Mouse (Mus musculus): ENCODE data around the gene Slc5a3.

Slc5a3 gene

GRCm38 (mm10) chr16:92057852-92058643 lies at the start of gene Slc5a3, which contains the start of the genes Mrps6 and Gm49711:
Gene Slc5a3, plus strand, starts transcription at chr16:92058322.
Gene Mrps6, plus strand, starts transcription at chr16:92058270.
Gene Gm49711, plus strand, starts transcription at chr16:92058316.
- ChIA-PET POLR2A (interaction anchor here (0.5 to 2.8 kb wide), 48 partner anchors 9 to 1653 kb away, joined by 3 to 18 read pairs (median 4); partner anchors contain the start of genes Donson (in 1 of the 4), Dop1b (in 1 of the 4) and Ifnar1 (in 1 of the 4)), CTCF (interaction anchor here in 2 of 4 experiments (0.5 to 2.1 kb wide), 3 partner anchors 147 to 401 kb away, joined by 4 to 7 read pairs (median 5); no protein-coding TSS in a partner anchor)

- CTCF ChIA-PET: interaction anchor here in 1 of 4 experiments (0.6 kb wide), 1 partner anchor 310 kb away, joined by 3 read pairs; no protein-coding TSS in a partner anchor
- POLR2A ChIA-PET: interaction anchor here in 1 of 4 experiments (0.9 kb wide), 1 partner anchor 323 kb away, joined by 3 read pairs; no protein-coding TSS in a partner anchor
Observed at GRCm38 (mm10) chr16:92009586-92009985, 48.5 kb upstream of the Slc5a3 start.

- ChIA-PET CTCF (no interaction called here), POLR2A (no interaction called here)
Observed at GRCm38 (mm10) chr16:92016792-92017191, 41.3 kb upstream of the Slc5a3 start.

GRCm38 (mm10) chr16:92019141-92020118 lies 38.7 kb upstream of the Slc5a3 start:
- POLR2A ChIA-PET: interaction anchor here (0.6 to 1.6 kb wide), 11 partner anchors 15 to 590 kb away, joined by 3 to 6 read pairs (median 3); partner anchors contain the start of genes Gm49711 (in 1 of the 4), Mrps6 (in 1 of the 4) and Slc5a3 (in 1 of the 4)
- CTCF ChIA-PET: interaction anchor here in 3 of 4 experiments (0.6 to 1.1 kb wide), 5 partner anchors 13 to 569 kb away, joined by 3 to 4 read pairs (median 3); no protein-coding TSS in a partner anchor

- CTCF ChIA-PET: interaction anchor here in 2 of 4 experiments (0.8 to 1.4 kb wide), 5 partner anchors 27 to 293 kb away, joined by 3 to 4 read pairs (median 3); no protein-coding TSS in a partner anchor
Observed at GRCm38 (mm10) chr16:92021656-92022400, 36.3 kb upstream of the Slc5a3 start.

GRCm38 (mm10) chr16:92022494-92023283 lies 35.4 kb upstream of the Slc5a3 start:
- ChIA-PET POLR2A (interaction anchor here in 3 of 4 experiments (0.7 to 2.2 kb wide), 26 partner anchors 8 to 375 kb away, joined by 3 to 18 read pairs (median 5); partner anchors contain the start of genes Gm49711 (in 3 of the 3), Mrps6 (in 3 of the 3), Slc5a3 (in 3 of the 3) and Gart (in 1 of the 3)), CTCF (interaction anchor here in 1 of 4 experiments (1.4 kb wide), 1 partner anchor 26 kb away, joined by 3 read pairs; no protein-coding TSS in a partner anchor)

More at GRCm38 (mm10) chr16:92021656-92022400, 36.3 kb upstream of the Slc5a3 start:
- POLR2A ChIA-PET: interaction anchor here in 3 of 4 experiments (0.5 to 2.2 kb wide), 50 partner anchors 9 to 1307 kb away, joined by 3 to 18 read pairs (median 4); partner anchors contain the start of genes Gm49711 (in 3 of the 3), Mrps6 (in 3 of the 3), Slc5a3 (in 3 of the 3) and Gart (in 1 of the 3)

- CTCF ChIA-PET: interaction anchor here in 1 of 4 experiments (0.6 kb wide), 1 partner anchor 108 kb away, joined by 4 read pairs; no protein-coding TSS in a partner anchor
- POLR2A ChIA-PET: interaction anchor here in 1 of 4 experiments (1.7 kb wide), 1 partner anchor 11 kb away, joined by 9 read pairs; no protein-coding TSS in a partner anchor
Observed at GRCm38 (mm10) chr16:92033286-92033685, 24.8 kb upstream of the Slc5a3 start.

GRCm38 (mm10) chr16:92034676-92035075 lies 23.4 kb upstream of the Slc5a3 start:
- ChIA-PET POLR2A (interaction anchor here in 3 of 4 experiments (0.7 to 1.9 kb wide), 9 partner anchors 11 to 548 kb away, joined by 3 to 7 read pairs (median 3); partner anchors contain the start of genes Gm49711 (in 2 of the 3), Mrps6 (in 2 of the 3) and Slc5a3 (in 2 of the 3)), CTCF (interaction anchor here in 1 of 4 experiments (0.7 kb wide), 1 partner anchor 257 kb away, joined by 7 read pairs; no protein-coding TSS in a partner anchor)

- ChIA-PET POLR2A (interaction anchor here in 2 of 4 experiments (1.1 to 1.3 kb wide), 2 partner anchors 15 to 278 kb away, joined by 3 read pairs; no protein-coding TSS in a partner anchor), CTCF (no interaction called here)
Observed at GRCm38 (mm10) chr16:92036701-92037100, 21.4 kb upstream of the Slc5a3 start.

- ChIA-PET POLR2A (interaction anchor here in 3 of 4 experiments (0.6 to 1.3 kb wide), 4 partner anchors 277 to 1502 kb away, joined by 3 to 5 read pairs (median 4); no protein-coding TSS in a partner anchor), CTCF (no interaction called here)
Observed at GRCm38 (mm10) chr16:92037891-92038607, 20.1 kb upstream of the Slc5a3 start.

GRCm38 (mm10) chr16:92039421-92039820 lies 18.7 kb upstream of the Slc5a3 start:
- POLR2A ChIA-PET: interaction anchor here in 1 of 4 experiments (1.4 kb wide), 1 partner anchor 12 kb away, joined by 3 read pairs; no protein-coding TSS in a partner anchor
- CTCF ChIA-PET: interaction anchor here in 1 of 4 experiments (0.6 kb wide), 2 partner anchors 84 to 106 kb away, joined by 3 to 4 read pairs; no protein-coding TSS in a partner anchor

GRCm38 (mm10) chr16:92039966-92040365 lies 18.2 kb upstream of the Slc5a3 start:
- ChIA-PET CTCF (interaction anchor here in 1 of 4 experiments (0.6 kb wide), 2 partner anchors 85 to 106 kb away, joined by 3 to 4 read pairs; no protein-coding TSS in a partner anchor), POLR2A (interaction anchor here in 2 of 4 experiments (0.6 to 1.4 kb wide), 2 partner anchors 12 to 13 kb away, joined by 3 read pairs; no protein-coding TSS in a partner anchor)

GRCm38 (mm10) chr16:92051777-92052310 lies 6.3 kb upstream of the Slc5a3 start:
- ChIA-PET POLR2A (interaction anchor here in 3 of 4 experiments (0.6 to 1.1 kb wide), 4 partner anchors 11 to 18 kb away, joined by 3 to 5 read pairs (median 4); no protein-coding TSS in a partner anchor), CTCF (interaction anchor here in 3 of 4 experiments (0.6 kb wide), 3 partner anchors 9 to 52 kb away, joined by 3 to 12 read pairs (median 5); no protein-coding TSS in a partner anchor)

GRCm38 (mm10) chr16:92052569-92052968 lies 5.6 kb upstream of the Slc5a3 start:
- ChIA-PET CTCF (no interaction called here), POLR2A (interaction anchor here in 2 of 4 experiments (0.7 to 1.1 kb wide), 2 partner anchors 10 to 13 kb away, joined by 3 to 5 read pairs; no protein-coding TSS in a partner anchor)

GRCm38 (mm10) chr16:92056711-92057110 lies 1.4 kb upstream of the Slc5a3 start:
- ChIA-PET POLR2A (interaction anchor here in 3 of 4 experiments (2.3 to 2.8 kb wide), 5 partner anchors 11 to 35 kb away, joined by 8 to 18 read pairs (median 9); no protein-coding TSS in a partner anchor), CTCF (no interaction called here)
